Comparison of ENCODE assay signal across 28 mouse cellular contexts in the genomic region with DNA sequence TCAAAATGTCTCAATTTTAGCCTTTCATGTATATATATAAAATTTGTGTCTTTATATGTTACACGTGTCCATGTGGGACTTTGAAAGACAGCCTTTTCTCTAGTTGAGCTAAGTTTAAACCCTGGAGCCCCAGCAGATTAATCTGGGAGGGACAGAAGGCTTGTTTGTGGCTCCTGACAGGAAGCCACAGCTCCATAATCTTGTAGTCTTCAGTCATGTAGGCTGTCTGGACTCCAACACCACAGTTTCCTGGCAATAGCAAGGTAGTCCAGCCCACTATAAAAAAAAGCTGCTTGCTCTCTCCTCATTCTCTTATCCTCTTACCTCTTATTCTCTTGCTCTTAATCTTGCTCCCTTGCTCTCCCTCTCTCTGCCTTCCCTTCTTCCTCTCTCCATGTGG. TPM values are rescaled to one million over a fixed set of nuclear protein-coding genes. Genes with fewer than 3 reads are reported as not detected.
DNase-seq lines count a peak whose midpoint lies in the region; ATAC-seq and TF ChIP-seq lines count a peak whose summit lies in the region.
"Had no signal": no experiment of that assay in that cellular context is flagged by ENCODE, and none has a peak within 500 bp of the region (broad histone marks: within the 10 kb centered on the region; RNA-seq: fewer than 3 reads in every experiment).

No protein-coding gene starts in this region.

- H3K4me1 ChIP-seq in MEL (ENCODE audit: control insufficient read depth in 1 of 2, insufficient read depth in 2 of 2, low read length in 2 of 2) = no peaks in the 10 kb centered on the region

- no peaks in the 10 kb centered on the region for H3K79me2 ChIP-seq in MEL (ENCODE audit: control insufficient read depth, insufficient read depth, low read length, poor library complexity)

- no peak for TF ChIP-seq RAD21 in MEL (IDR thresholded peaks at IDR 0.05; ENCODE audit: low read depth, low read length)

- 0 out of 2 replicates have a peak, but pooled peaks have one; percentile 18 for ATAC-seq in common myeloid progenitor, adult 5-6 weeks (replicated peaks; ENCODE audit: low read depth, poor library complexity, severe bottlenecking)
- ATAC-seq: activated CD4-positive, CD25-positive, alpha-beta regulatory T cell, adult 4 months; CD4-positive, CD25-positive, alpha-beta regulatory T cell, adult 4 months; Patski had no signal

- TF ChIP-seq CTCF in MEL (IDR thresholded peaks at IDR 0.05 in 2 of 3, conservative IDR thresholded peaks at IDR 0.05 in 1 of 3; ENCODE audit: control insufficient read depth in 1 of 3, insufficient read depth in 1 of 3, low read depth in 2 of 3, low read length in 3 of 3, poor library complexity in 1 of 3, severe bottlenecking in 1 of 3) = no peak

- peak; percentile 51 to 57; a peak in 2 of 4 replicates for TF ChIP-seq EP300 in MEL (IDR thresholded peaks at IDR 0.05; ENCODE audit: low read depth in 1 of 2, low read length in 2 of 2)

- TF ChIP-seq POLR2A in MEL (IDR thresholded peaks at IDR 0.05; ENCODE audit: control insufficient read depth in 1 of 2, insufficient read depth in 1 of 2, low read depth in 1 of 2, low read length in 2 of 2, poor library complexity in 1 of 2) = no peak

- no peak overlapping the region for H3K9ac ChIP-seq in MEL (ENCODE audit: control insufficient read depth, low read depth, low read length, poor library complexity, severe bottlenecking)

- H3K9me3 ChIP-seq in MEL (replicated peaks; ENCODE audit: insufficient read depth, low read length) = no peaks in the 10 kb centered on the region
- H3K9me3 ChIP-seq: G1E had no signal

- H3K4me3 ChIP-seq in MEL (ENCODE audit: control insufficient read depth in 1 of 2, insufficient read depth in 1 of 2, low read depth in 2 of 2, low read length in 2 of 2) = no peak overlapping the region

- peak; percentile 87 for DNase-seq in 416B (ENCODE audit: low read depth)
- DNase-seq in MEL (ENCODE audit: low read depth, low spot score) = peak; percentile 48
- no peak for DNase-seq in adrenal gland, postnatal 4 days (ENCODE audit: low spot score in 2 of 2)
- DNase-seq in left cerebral cortex, adult 8-10 months (ENCODE audit: low spot score in 2 of 2) = no peak
- no peak for DNase-seq in thymus, postnatal 25 days
- DNase-seq: adrenal gland, adult 2 months; adrenal gland, adult 8-10 months; adrenal gland, postnatal 10 days; adrenal gland, postnatal 14 days; adrenal gland, postnatal 25 days; adrenal gland, postnatal 36 days; B cell, adult 2 months; cerebellum, adult 11 months; cerebellum, adult 11-12 months; cerebellum, adult 18-20 months; cerebellum, adult 2 months; cerebellum, adult 8-10 months; cerebellum, adult 9-10 months had no signal

- no peak overlapping the region for H3K27ac ChIP-seq in MEL (ENCODE audit: control insufficient read depth, low read depth, low read length)

- no peaks in the 10 kb centered on the region for H3K36me3 ChIP-seq in MEL (ENCODE audit: control insufficient read depth in 1 of 2, insufficient read depth in 2 of 2, low read length in 2 of 2)
- H3K36me3 ChIP-seq: G1E had no signal

- H3K27me3 ChIP-seq in MEL (ENCODE audit: control insufficient read depth in 1 of 2, insufficient read depth in 2 of 2, low read length in 2 of 2) = no peaks in the 10 kb centered on the region
- H3K27me3 ChIP-seq: CH12.LX, Patski had no signal

TF ChIP-seq in MEL, 35 proteins besides CTCF, POLR2A, EP300 and RAD21:
- TF ChIP-seq SIN3A (IDR thresholded peaks at IDR 0.05; ENCODE audit: low read length) (no peak), BHLHE40 (IDR thresholded peaks at IDR 0.05; ENCODE audit: borderline replicate concordance, low read depth, low read length) (no peak), MAFK (IDR thresholded peaks at IDR 0.05; ENCODE audit: borderline replicate concordance, low read depth, low read length) (no peak), MEF2A (IDR thresholded peaks at IDR 0.05; ENCODE audit: extremely low read depth, insufficient replicate concordance, low read depth, low read length, poor library complexity, severe bottlenecking) (no peak), TCF12 (IDR thresholded peaks at IDR 0.05; ENCODE audit: low read depth, low read length) (peak; percentile 50; the same call in 1 of the 2 replicates), CHD2 (IDR thresholded peaks at IDR 0.05; ENCODE audit: low read length) (no peak), GATA1 (IDR thresholded peaks at IDR 0.05; ENCODE audit: low read depth, low read length) (0 out of 2 replicates have a peak, but pooled peaks have one; percentile 11), ZNF384 (IDR thresholded peaks at IDR 0.05; ENCODE audit: low read depth, low read length) (peak; percentile 40; the same call in 1 of the 2 replicates), MYB (IDR thresholded peaks at IDR 0.05; ENCODE audit: low read depth, low read length) (no peak), MAZ (IDR thresholded peaks at IDR 0.05; ENCODE audit: low read depth, low read length) (no peak), NRF1 (IDR thresholded peaks at IDR 0.05; ENCODE audit: insufficient read depth, low read depth, low read length, poor library complexity, severe bottlenecking) (no peak)
TF ChIP-seq in MEL: peak in this region for 3.

RNA-seq across cellular contexts. Expression of gene Olfr859, which starts 1.7 kb away (rescaled TPM):
- total RNA-seq in MEL (2012; rRNA removed) = under 0.01 TPM in 1 of 2 replicates, not detected in the other
- not detected for polyA plus RNA-seq in MEL (2012; ENCODE audit: insufficient read depth in 1 of 2, insufficient read length in 2 of 2, low read depth in 1 of 2, low replicate concordance in 2 of 2, missing spikeins in 1 of 2)
- not detected in 2 replicates for total RNA-seq in common myeloid progenitor, adult 5-6 weeks (2017)
- total RNA-seq in adrenal gland, postnatal 4 days (2021) = not detected
- total RNA-seq in left cerebral cortex, adult 8-10 months (2022) = not detected
- total RNA-seq: adrenal gland, adult 18-20 months; adrenal gland, adult 2 months; adrenal gland, adult 8-10 months; adrenal gland, postnatal 10 days; adrenal gland, postnatal 14 days; adrenal gland, postnatal 25 days; adrenal gland, postnatal 36 days; CH12.LX; ES-E14 had no signal
- polyA plus RNA-seq: adrenal gland, adult 2 months; brain, embryonic 14.5 days; C2C12; CD4-positive, CD25-positive, alpha-beta regulatory T cell, adult 4 months; cerebellum, adult 2 months; G1E; Patski had no signal

RNA-seq across cellular contexts. Expression of gene Olfr58, which starts 22.9 kb away (rescaled TPM):
- not detected in 2 replicates for total RNA-seq in MEL (2012; rRNA removed)
- polyA plus RNA-seq in MEL (2012; ENCODE audit: insufficient read depth in 1 of 2, insufficient read length in 2 of 2, low read depth in 1 of 2, low replicate concordance in 2 of 2, missing spikeins in 1 of 2) = under 1 TPM in 1 of 2 experiments, not detected in 1; 0.10 TPM
- total RNA-seq in common myeloid progenitor, adult 5-6 weeks (2017) = not detected in 2 replicates
- not detected for total RNA-seq in adrenal gland, postnatal 4 days (2021)
- not detected for total RNA-seq in left cerebral cortex, adult 8-10 months (2022)
- total RNA-seq: adrenal gland, adult 18-20 months; adrenal gland, adult 2 months; adrenal gland, adult 8-10 months; adrenal gland, postnatal 10 days; adrenal gland, postnatal 14 days; adrenal gland, postnatal 25 days; adrenal gland, postnatal 36 days; CH12.LX; ES-E14; G1E had no signal
- polyA plus RNA-seq: activated CD4-positive, CD25-positive, alpha-beta regulatory T cell, adult 4 months; adrenal gland, adult 2 months; brain, embryonic 14.5 days; C2C12; CD4-positive, CD25-positive, alpha-beta regulatory T cell, adult 4 months; cerebellum, adult 2 months; G1E; Patski had no signal

RNA-seq across cellular contexts. Expression of gene Olfr860, which starts 46.5 kb away (rescaled TPM):
- total RNA-seq in MEL (2012; rRNA removed) = not detected in 2 replicates
- not detected for polyA plus RNA-seq in MEL (2012; ENCODE audit: insufficient read depth in 1 of 2, insufficient read length in 2 of 2, low read depth in 1 of 2, low replicate concordance in 2 of 2, missing spikeins in 1 of 2)
- not detected in 2 replicates for total RNA-seq in common myeloid progenitor, adult 5-6 weeks (2017)
- not detected for total RNA-seq in adrenal gland, postnatal 4 days (2021)
- total RNA-seq in left cerebral cortex, adult 8-10 months (2022) = not detected
- total RNA-seq: adrenal gland, adult 18-20 months; adrenal gland, adult 2 months; adrenal gland, adult 8-10 months; adrenal gland, postnatal 10 days; adrenal gland, postnatal 14 days; adrenal gland, postnatal 25 days; adrenal gland, postnatal 36 days; CH12.LX; ES-E14 had no signal
- polyA plus RNA-seq: activated CD4-positive, CD25-positive, alpha-beta regulatory T cell, adult 4 months; adrenal gland, adult 2 months; brain, embryonic 14.5 days; C2C12; CD4-positive, CD25-positive, alpha-beta regulatory T cell, adult 4 months; cerebellum, adult 2 months; G1E; Patski had no signal

Comparison
In these comparisons a context has a peak if more than half of its experiments do, and no peak if none do; other contexts are left out.
1. DNase-seq: peak in 416B (single experiment) and MEL (single experiment); none in adrenal gland, postnatal 4 days (0 of 2), left cerebral cortex, adult 8-10 months (0 of 2) and thymus, postnatal 25 days (single experiment).